Mouse (Mus musculus): ENCODE data around the gene Tm9sf4.

DNA sequence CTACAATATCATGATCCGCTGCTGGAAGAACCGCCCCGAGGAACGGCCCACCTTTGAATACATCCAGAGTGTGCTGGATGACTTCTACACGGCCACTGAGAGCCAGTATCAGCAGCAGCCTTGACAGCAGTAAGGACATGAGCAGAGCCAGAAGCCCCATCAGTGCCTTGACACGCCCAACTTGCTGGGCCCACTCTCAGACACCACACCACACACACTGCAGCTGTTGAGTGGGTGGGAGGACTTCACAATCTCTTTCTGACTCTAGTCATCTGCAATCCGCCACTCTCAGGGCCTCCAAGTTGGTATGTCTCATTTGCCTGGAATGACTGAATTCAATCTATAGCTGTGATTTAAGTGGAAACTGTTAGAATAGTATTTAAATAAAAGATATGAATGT is 10.1 kb upstream of the Tm9sf4 start:
- no peak for TF ChIP-seq POLR2A (IDR thresholded peaks at IDR 0.05; ENCODE audit: control insufficient read depth, extremely low read depth, insufficient read depth, low read length, poor library complexity)
- TF ChIP-seq CTCF (IDR thresholded peaks at IDR 0.05; ENCODE audit: borderline replicate concordance, control insufficient read depth, extremely low read depth, insufficient read depth, low read length, poor library complexity): no peak

Measured in thymus, adult 2 months (tissue).